Mouse (Mus musculus) olfactory bulb, adult 2 months (tissue): ENCODE data around the gene Dusp19. TPM values are rescaled to one million over a fixed set of nuclear protein-coding genes. Genes with fewer than 3 reads are reported as not detected.

Experiments
- H3K27ac ChIP-seq: fragments of 200-500 bp; 2 replicates; pipeline ENCODE4 v1.5.1; 2012; ENCODE audit warnings: low read depth, low read length; ENCODE audit not compliant: insufficient read depth
- H3K4me1 ChIP-seq: fragments of 200-500 bp; 2 replicates; pipeline ENCODE4 v1.6.1; 2012; ENCODE audit warnings: low read length; ENCODE audit not compliant: control insufficient read depth, insufficient read depth
- H3K4me3 ChIP-seq: fragments of 200-500 bp; 2 replicates; pipeline ENCODE4 v1.5.1; 2012; ENCODE audit warnings: mild to moderate bottlenecking, low read depth, low read length, moderate library complexity; ENCODE audit not compliant: insufficient read depth
- CTCF ChIP-seq: fragments of 200-500 bp; IDR thresholded peaks from 2 replicates; pipeline ENCODE4 v1.5.1; 2012; ENCODE audit warnings: low read depth, mild to moderate bottlenecking, low read length, moderate library complexity; ENCODE audit not compliant: insufficient read depth
- POLR2A ChIP-seq: fragments of 200-500 bp; IDR thresholded peaks from 2 replicates; pipeline ENCODE4 v1.6.1; 2012; ENCODE audit warnings: mild to moderate bottlenecking, low read depth, low read length, moderate library complexity; ENCODE audit not compliant: insufficient read depth
- WGBS: fragments of 180-500 bp; shearing (Covaris S2); methylation state at CpG from one replicate; pipeline ENCODE4 v1.1.7; 2018; 5-methylcytosine and 5-hydroxymethylcytosine counted together
- polyA plus RNA-seq: library from polyadenylated mRNA; stranded (reverse); fragments of >200 nt; gene quantifications from 2 replicates; pipeline ENCODE4 v1.2.4, GENCODE M21; 2012; ENCODE audit warnings: low replicate concordance; ENCODE audit not compliant: missing spikeins, insufficient read depth, insufficient read length

Dusp19 gene
- polyA plus RNA-seq, 1 experiment = not detected

DNA sequence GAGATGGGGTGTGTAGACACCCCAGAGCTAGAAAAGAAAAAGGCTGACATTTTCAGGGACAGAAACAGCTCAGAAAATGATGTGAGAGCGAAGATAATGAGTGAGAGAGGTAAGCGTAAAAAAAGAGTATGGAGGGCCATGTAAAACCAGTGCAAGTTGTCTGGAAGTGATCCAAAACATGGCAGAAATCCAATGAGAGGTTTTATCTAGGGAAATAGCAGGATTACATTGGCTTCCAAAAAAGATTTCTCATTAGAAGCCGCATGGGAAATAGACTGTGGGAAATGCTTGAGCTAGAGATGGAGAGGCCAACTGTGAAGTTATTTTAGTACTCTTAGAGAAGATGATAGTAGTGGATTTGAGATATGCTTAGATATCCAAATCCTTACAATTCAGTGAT lies 5.1 kb downstream of the Dusp19 start:
- H3K4me3 ChIP-seq = no peak overlapping the region
- no peak overlapping the region for H3K27ac ChIP-seq
- 66% methylated on average over 3 of the region's 3 CpGs for WGBS
- H3K4me1 ChIP-seq = peaks cover 5% of the 10 kb centered on the region; the same call in 1 of the 2 replicates
- TF ChIP-seq CTCF (no peak), POLR2A (no peak)

DNA sequence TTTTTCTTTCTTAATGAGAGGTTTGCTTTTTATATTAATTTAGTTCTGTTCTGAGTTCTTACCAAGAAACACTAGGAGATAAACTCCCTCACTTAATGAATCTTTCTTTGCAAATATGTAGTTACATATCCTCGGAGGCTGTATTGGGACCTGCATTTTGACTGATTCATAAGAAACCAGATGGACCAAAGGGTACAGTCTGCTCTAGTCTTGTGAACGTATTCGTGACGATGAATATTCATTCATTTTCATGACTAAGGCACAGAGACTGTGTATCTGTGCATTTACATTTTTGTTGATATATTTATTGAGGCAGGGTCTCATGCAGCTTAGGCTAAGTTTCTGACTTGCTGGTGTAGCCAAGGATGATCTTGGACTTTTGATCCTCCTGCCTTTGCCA lies 7.7 kb downstream of the Dusp19 start:
- no peak for TF ChIP-seq CTCF
- no peak for TF ChIP-seq POLR2A
- 91% methylated on average over 4 of the region's 4 CpGs for WGBS

DNA sequence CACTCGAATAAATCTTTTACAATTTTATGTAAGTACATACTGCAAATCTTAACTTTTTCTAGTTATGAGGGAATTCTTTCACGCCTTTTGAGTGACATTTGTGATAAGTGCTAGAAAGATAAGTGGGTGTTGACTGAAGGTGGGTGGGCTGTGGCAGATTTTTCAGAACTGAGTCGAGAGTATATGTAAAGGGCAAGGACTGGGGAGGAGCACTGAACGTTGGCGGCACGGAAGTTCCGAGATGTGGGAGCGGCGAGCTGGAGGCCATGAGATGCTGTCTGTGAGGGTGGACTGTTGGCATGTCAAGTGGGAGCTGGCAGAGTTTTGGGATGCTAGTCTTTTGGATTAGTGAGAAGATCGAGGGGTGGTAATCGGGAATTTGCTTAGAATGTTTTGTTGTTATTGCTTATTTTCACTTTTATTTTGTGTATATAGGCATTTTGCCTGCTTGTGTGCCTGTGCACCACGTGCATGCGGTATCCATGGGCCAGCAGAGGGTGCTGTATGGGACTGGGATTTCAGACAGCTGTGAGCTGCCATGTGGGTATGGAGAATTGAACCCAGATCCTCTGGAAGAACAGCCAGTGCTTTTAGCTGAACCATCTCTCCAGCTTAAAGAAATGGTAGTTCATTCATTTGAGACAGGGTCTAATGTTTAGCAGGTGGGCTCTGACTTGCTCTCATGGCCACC lies 15.6 kb downstream of the Dusp19 start:
- no peak for TF ChIP-seq POLR2A
- no peak for TF ChIP-seq CTCF
- Histone ChIP-seq H3K4me3 (no peak overlapping the region), H3K4me1 (no peaks in the 10 kb centered on the region), H3K27ac (no peak overlapping the region)
- 92% methylated on average over 13 of the region's 13 CpGs for WGBS

More for the DNA sequence above, 7.7 kb downstream of the Dusp19 start:
- Histone ChIP-seq H3K27ac (no peak overlapping the region), H3K4me1 (peaks cover 3% of the 10 kb centered on the region; the same call in 1 of the 2 replicates), H3K4me3 (no peak overlapping the region)

DNA sequence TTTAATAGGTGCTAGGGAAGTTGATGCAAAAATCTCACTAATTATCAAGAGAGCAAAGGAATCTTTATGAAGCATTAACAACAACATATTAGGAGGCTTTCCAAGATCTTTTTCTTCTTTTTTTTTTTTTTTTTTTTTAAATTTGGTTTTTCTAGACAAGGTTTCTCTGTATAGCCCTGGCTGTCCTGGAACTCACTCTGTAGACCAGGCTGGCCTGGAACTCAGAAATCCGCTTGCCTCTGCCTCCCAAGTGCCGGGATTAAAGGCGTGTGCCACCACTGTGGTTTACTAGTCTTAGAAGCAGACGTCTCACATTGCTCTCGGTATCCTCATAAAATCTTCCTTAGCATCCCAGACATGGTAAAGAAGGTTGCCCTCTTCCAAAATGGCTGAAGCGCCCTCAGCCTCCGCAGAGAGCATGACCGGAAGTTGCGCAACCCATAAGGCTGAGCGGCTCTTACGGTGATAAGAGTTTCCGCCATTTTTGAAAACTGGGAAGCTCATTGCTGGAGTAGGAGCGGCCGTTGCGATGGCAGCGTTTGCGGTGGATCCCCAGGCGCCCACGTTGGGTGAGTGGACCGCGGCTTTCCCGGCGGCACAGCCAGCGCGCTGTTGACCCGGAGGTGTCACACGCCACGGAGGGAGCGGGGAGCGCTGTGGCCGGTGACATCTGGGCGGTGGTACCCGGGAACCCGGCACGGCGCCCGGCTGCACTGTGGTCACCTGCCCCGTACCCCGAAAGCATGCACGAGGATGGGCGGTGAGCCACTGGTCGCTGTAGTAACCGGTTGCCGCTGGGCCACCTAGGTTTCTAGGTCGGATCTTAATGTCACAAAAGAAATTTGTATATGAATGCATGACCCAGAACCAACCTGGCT lies 21.8 kb downstream of the Dusp19 start:
- Histone ChIP-seq H3K4me1 (no peaks in the 10 kb centered on the region), H3K27ac (peak overlapping the region; percentile 70; the same call in 1 of the 2 replicates), H3K4me3 (peak overlapping the region; percentile 91)
- TF ChIP-seq CTCF (no peak), POLR2A (0 out of 2 replicates have a peak, but pooled peaks have one; percentile 18)
- under 1% methylated on average over 45 of the region's 45 CpGs for whole genome bisulfite sequencing

DNA sequence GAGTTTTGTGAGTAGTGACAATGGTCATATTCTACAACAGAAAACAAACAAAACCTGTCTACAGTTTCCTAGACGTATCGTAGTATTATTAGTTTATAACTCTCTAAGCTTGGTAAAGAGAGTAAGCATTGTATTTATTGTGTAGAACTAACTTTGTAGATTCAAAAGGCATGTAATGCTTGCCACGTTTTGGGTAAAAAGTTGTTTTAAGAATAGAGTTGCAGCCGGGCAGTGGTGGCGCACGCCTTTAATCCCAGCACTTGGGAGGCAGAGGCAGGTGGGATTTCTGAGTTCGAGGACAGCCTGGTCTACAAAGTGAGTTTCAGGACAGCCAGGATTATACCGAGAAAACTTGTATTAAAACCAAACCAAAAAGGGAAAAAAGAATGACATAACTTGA lies 22.6 kb downstream of the Dusp19 start:
- 3% methylated on average over 8 of the region's 8 CpGs for WGBS
- H3K27ac ChIP-seq = no peak overlapping the region
- H3K4me3 ChIP-seq = no peak overlapping the region; the same call in 1 of the 2 replicates
- H3K4me1 ChIP-seq = no peaks in the 10 kb centered on the region
- no peak for TF ChIP-seq CTCF
- no peak for TF ChIP-seq POLR2A

DNA sequence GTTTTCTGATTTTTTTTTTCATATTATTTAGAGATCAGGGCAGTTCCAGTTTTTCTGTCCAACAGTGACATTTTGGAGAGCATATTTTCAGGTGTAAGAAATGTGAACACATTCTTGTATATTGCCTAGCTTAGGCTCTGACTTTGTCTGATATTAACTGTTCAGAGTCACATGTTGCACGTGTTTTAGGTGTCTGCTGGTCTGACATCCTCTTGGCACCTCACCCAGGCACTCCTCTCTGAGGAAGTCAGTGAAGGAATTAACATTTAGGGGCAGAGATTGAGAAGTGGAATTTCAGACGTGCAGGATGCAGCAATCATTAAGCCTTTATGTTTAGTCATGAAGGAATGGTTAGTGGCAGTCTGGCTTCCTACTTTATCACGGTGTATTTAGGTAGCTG lies 23.0 kb downstream of the Dusp19 start:
- H3K4me1 ChIP-seq = no peaks in the 10 kb centered on the region
- 45% methylated on average over 3 of the region's 3 CpGs for WGBS
- no peak overlapping the region for H3K27ac ChIP-seq
- TF ChIP-seq CTCF = no peak
- no peak for TF ChIP-seq POLR2A
- H3K4me3 ChIP-seq = no peak overlapping the region

DNA sequence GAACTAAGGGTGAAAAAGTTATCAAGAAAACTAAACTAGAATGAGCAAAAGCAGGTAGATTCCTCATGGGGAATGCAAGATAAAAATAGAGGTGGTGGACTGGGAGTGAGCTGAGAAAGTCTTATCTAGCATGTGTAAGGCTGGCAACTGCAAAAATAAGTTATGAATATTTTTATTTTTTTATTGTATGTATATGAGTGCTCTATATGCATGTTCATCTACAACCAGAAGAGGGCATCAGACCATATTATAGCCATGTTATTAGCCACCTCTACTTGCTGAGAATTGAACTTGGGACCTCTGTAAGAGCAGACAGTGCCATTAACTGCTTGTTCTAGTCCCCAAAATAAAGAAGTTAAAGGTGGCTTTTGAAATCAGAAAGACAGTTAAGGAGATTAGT lies 44.6 kb downstream of the Dusp19 start:
- H3K4me1 ChIP-seq = no peaks in the 10 kb centered on the region
- H3K27ac ChIP-seq = no peak overlapping the region
- TF ChIP-seq POLR2A (no peak), CTCF (no peak)
- no peak overlapping the region for H3K4me3 ChIP-seq

DNA sequence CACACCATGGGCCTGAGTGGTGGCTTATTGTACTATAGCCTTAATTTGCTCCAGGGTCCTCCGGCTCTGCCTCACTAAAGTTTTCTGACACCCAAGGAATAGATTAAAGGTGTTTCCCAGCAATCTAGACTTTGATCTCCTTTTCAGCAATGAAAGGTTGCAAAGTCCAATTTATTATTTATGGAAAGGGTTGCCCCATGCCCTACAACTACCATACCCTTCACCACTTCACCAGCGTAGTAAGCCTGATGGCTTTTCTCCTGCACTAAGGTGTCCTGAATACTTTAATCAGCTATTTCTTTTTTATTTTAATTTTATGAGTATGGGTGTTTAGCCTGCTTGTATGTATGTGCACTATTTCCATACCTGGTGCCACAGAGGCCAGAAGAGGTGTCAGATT lies 45.8 kb downstream of the Dusp19 start:
- no peak overlapping the region for H3K27ac ChIP-seq
- no peak for TF ChIP-seq CTCF
- no peak for TF ChIP-seq POLR2A
- H3K4me1 ChIP-seq = no peaks in the 10 kb centered on the region
- WGBS = 100% methylated on average over 2 of the region's 2 CpGs
- H3K4me3 ChIP-seq = no peak overlapping the region

DNA sequence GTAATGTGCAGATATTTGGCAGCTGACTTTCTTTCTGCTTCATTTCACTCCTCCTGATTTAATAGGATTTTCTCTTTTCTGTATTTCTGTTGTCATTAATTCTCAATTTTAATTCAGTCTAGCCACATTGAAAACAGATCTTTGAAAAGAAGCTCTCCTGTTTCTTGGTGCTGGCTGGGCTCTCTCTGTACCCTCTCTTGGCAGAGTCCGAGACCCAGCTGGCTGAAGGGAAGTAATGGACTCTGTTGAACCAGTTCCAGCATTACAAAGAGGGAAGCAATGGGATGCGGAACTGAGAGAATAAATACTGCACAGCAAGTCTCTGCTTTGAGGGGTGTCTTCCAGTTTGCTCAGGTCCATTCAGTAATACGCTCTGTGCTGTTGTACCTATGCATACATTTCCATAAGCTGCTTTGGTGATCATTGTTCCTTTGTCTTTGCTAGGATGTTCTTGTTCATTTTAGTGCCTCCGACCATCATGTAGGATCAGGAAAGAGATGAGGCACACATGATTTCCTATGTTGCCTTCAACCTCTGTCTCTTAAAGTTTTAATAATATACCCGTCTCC lies 50.6 kb downstream of the Dusp19 start:
- no peak overlapping the region for H3K4me3 ChIP-seq
- no peak overlapping the region for H3K27ac ChIP-seq
- TF ChIP-seq POLR2A (no peak), CTCF (no peak)
- 76% methylated on average over 5 of the region's 5 CpGs for WGBS
- no peaks in the 10 kb centered on the region for H3K4me1 ChIP-seq
